Comparison of ENCODE assay signal across 16 mouse cellular contexts in genomic region chr10:75762413-75762812, GRCm38 (mm10). TPM values are rescaled to one million over a fixed set of nuclear protein-coding genes. Genes with fewer than 3 reads are reported as not detected.
A peak's percentile ranks its signal among the peaks of the same experiment; 100 is the strongest.
DNase-seq lines count a peak whose midpoint lies in the region; ATAC-seq lines count a peak whose summit lies in the region.
"Had no signal": no experiment of that assay in that cellular context is flagged by ENCODE, and none has a peak within 500 bp of the region (broad histone marks: within the 10 kb centered on the region; RNA-seq: fewer than 3 reads in every experiment).

No protein-coding gene starts in this region.

- intact Hi-C loops in heart, postnatal 14 days (cut with DNase I) = no loop called here

- H3K36me3 ChIP-seq in intestine, embryonic 16.5 days (ENCODE audit: control insufficient read depth, insufficient read depth, low read length) = peaks cover 3% of the 10 kb centered on the region
- peaks cover 4% of the 10 kb centered on the region; the same call in 1 of the 2 replicates for H3K36me3 ChIP-seq in intestine, embryonic 15.5 days
- H3K36me3 ChIP-seq in limb, embryonic 13.5 days = peaks cover 26% of the 10 kb centered on the region
- 0 out of 2 replicates have a peak, but pooled peaks cover 3% of the 10 kb centered on the region for H3K36me3 ChIP-seq in midbrain, embryonic 14.5 days (ENCODE audit: control insufficient read depth, insufficient read depth, low read length)

- H3K4me3 ChIP-seq in intestine, embryonic 16.5 days (ENCODE audit: low read length) = no peak overlapping the region
- no peak overlapping the region for H3K4me3 ChIP-seq in intestine, embryonic 15.5 days (replicated peaks)
- no peak overlapping the region for H3K4me3 ChIP-seq in limb, embryonic 13.5 days
- no peak overlapping the region for H3K4me3 ChIP-seq in midbrain, embryonic 14.5 days (replicated peaks; ENCODE audit: low read depth, low read length)

- no peaks in the 10 kb centered on the region for H3K9me3 ChIP-seq in intestine, embryonic 16.5 days (ENCODE audit: control insufficient read depth, low read length)
- H3K9me3 ChIP-seq in intestine, embryonic 15.5 days = no peaks in the 10 kb centered on the region
- H3K9me3 ChIP-seq in limb, embryonic 13.5 days = no peaks in the 10 kb centered on the region
- no peaks in the 10 kb centered on the region for H3K9me3 ChIP-seq in midbrain, embryonic 14.5 days (ENCODE audit: control insufficient read depth, low read length)

- H3K4me1 ChIP-seq in intestine, embryonic 16.5 days (ENCODE audit: control insufficient read depth, insufficient read depth, low read length) = peaks cover 10% of the 10 kb centered on the region
- H3K4me1 ChIP-seq in intestine, embryonic 15.5 days (replicated peaks) = peaks cover 7% of the 10 kb centered on the region
- peaks cover 15% of the 10 kb centered on the region for H3K4me1 ChIP-seq in limb, embryonic 13.5 days
- peaks cover 10% of the 10 kb centered on the region for H3K4me1 ChIP-seq in midbrain, embryonic 14.5 days (ENCODE audit: control insufficient read depth, insufficient read depth, low read length)

- no peak for ATAC-seq in intestine, embryonic 16.5 days
- no peak for ATAC-seq in intestine, embryonic 15.5 days
- ATAC-seq in limb, embryonic 13.5 days (ENCODE audit: low FRiP score, low read depth) = no peak
- ATAC-seq in midbrain, embryonic 14.5 days (ENCODE audit: low FRiP score, low TSS enrichment) = no peak
- no peak for ATAC-seq in megakaryocyte, adult 5-6 weeks (ENCODE audit: poor library complexity, severe bottlenecking)
- ATAC-seq: inflammation-experienced regulatory T-cells, adult 6 months had no signal

- no peaks in the 10 kb centered on the region for H3K27me3 ChIP-seq in intestine, embryonic 16.5 days (replicated peaks; ENCODE audit: control insufficient read depth, insufficient read depth, low read length)
- H3K27me3 ChIP-seq in intestine, embryonic 15.5 days (replicated peaks) = no peaks in the 10 kb centered on the region
- H3K27me3 ChIP-seq in limb, embryonic 13.5 days = no peaks in the 10 kb centered on the region
- H3K27me3 ChIP-seq in midbrain, embryonic 14.5 days (ENCODE audit: control insufficient read depth, insufficient read depth, low read length) = no peaks in the 10 kb centered on the region

- H3K9ac ChIP-seq in intestine, embryonic 16.5 days (ENCODE audit: low read depth, low read length) = 0 out of 2 replicates have a peak overlapping the region, but pooled peaks have one; percentile 9
- H3K9ac ChIP-seq in intestine, embryonic 15.5 days = no peak overlapping the region
- no peak overlapping the region for H3K9ac ChIP-seq in limb, embryonic 13.5 days
- H3K9ac ChIP-seq in midbrain, embryonic 14.5 days (replicated peaks; ENCODE audit: low read length) = peak overlapping the region; percentile 26; the same call in 1 of the 2 replicates

- H3K27ac ChIP-seq in intestine, embryonic 16.5 days (ENCODE audit: low read length) = no peak overlapping the region
- no peak overlapping the region for H3K27ac ChIP-seq in intestine, embryonic 15.5 days
- H3K27ac ChIP-seq in limb, embryonic 13.5 days = no peak overlapping the region
- H3K27ac ChIP-seq in midbrain, embryonic 14.5 days (replicated peaks; ENCODE audit: low read depth, low read length) = no peak overlapping the region

- no peak overlapping the region for H3K4me2 ChIP-seq in intestine, embryonic 16.5 days (ENCODE audit: low read depth, low read length)
- no peak overlapping the region for H3K4me2 ChIP-seq in intestine, embryonic 15.5 days (replicated peaks)
- H3K4me2 ChIP-seq in limb, embryonic 13.5 days (replicated peaks) = peak overlapping the region; percentile 45; the same call in 1 of the 2 replicates
- H3K4me2 ChIP-seq in midbrain, embryonic 14.5 days (ENCODE audit: low read length) = peak overlapping the region; percentile 87; the same call in 1 of the 2 replicates

- 93% methylated on average over 3 of the region's 3 CpGs for WGBS in intestine, embryonic 16.5 days
- 87% methylated on average over 3 of the region's 3 CpGs for WGBS in intestine, embryonic 15.5 days
- WGBS in limb, embryonic 13.5 days = 87% methylated on average over 3 of the region's 3 CpGs
- WGBS in midbrain, embryonic 14.5 days = over 99% methylated on average over 3 of the region's 3 CpGs

- peak; percentile 51 for DNase-seq in c-Kit-positive CD71-positive TER-119-negative erythroid progenitor cells, embryonic 14.5 days (ENCODE audit: low read depth)
- DNase-seq in midbrain, embryonic 14.5 days = no peak
- DNase-seq in adrenal gland, adult 8-10 months = no peak
- no peak for DNase-seq in heart, postnatal 14 days
- DNase-seq: cerebellum, adult 2 months; layer of hippocampus, adult 9-11 months; right cerebral cortex, postnatal 4 days; thymus, adult 18-20 months had no signal

RNA-seq across cellular contexts. Expression of gene Cabin1, which starts 1.7 kb away (rescaled TPM):
- 26.4 and 27.1 TPM in 2 replicates for polyA plus RNA-seq in intestine, embryonic 16.5 days (2015; fragmentation: Nextera tagmentation; extraction: Ambion mirVana)
- 29.0 and 32.6 TPM in 2 replicates for polyA plus RNA-seq in intestine, embryonic 15.5 days (2015; fragmentation: Nextera tagmentation; extraction: Ambion mirVana)
- polyA plus RNA-seq in limb, embryonic 13.5 days (2015; fragmentation: Nextera tagmentation; extraction: Ambion mirVana) = 30.9 and 32.5 TPM in 2 replicates
- 47.2 and 54.5 TPM in 2 replicates for polyA plus RNA-seq in midbrain, embryonic 14.5 days (2014; fragmentation: Nextera tagmentation; extraction: Ambion mirVana)
- total RNA-seq in adrenal gland, adult 8-10 months (2022) = 10 to 100 TPM; 35.7 to 69.0 (median 43.8) TPM
- total RNA-seq in megakaryocyte, adult 5-6 weeks (2015) = 23.7 and 24.0 TPM in 2 replicates
- 19.4 and 20.7 TPM in 2 replicates for total RNA-seq in megakaryocyte, adult 5-6 weeks (2017)
- 10 to 100 TPM; 23.0 to 24.8 TPM for total RNA-seq in heart, postnatal 14 days (2021)

RNA-seq across cellular contexts. Expression of gene Ddt, which starts 10.8 kb away (rescaled TPM):
- 82.0 and 92.1 TPM in 2 replicates for polyA plus RNA-seq in intestine, embryonic 16.5 days (2015; fragmentation: Nextera tagmentation; extraction: Ambion mirVana)
- polyA plus RNA-seq in intestine, embryonic 15.5 days (2015; fragmentation: Nextera tagmentation; extraction: Ambion mirVana) = 74.7 and 76.1 TPM in 2 replicates
- polyA plus RNA-seq in limb, embryonic 13.5 days (2015; fragmentation: Nextera tagmentation; extraction: Ambion mirVana) = 92.4 and 95.9 TPM in 2 replicates
- polyA plus RNA-seq in midbrain, embryonic 14.5 days (2014; fragmentation: Nextera tagmentation; extraction: Ambion mirVana) = 75.9 and 94.5 TPM in 2 replicates
- total RNA-seq in adrenal gland, adult 8-10 months (2022) = 100 to 1,000 TPM in 2 of 4 experiments, 10 to 100 TPM in 2; 85.8 to 143 (median 110) TPM
- total RNA-seq in megakaryocyte, adult 5-6 weeks (2015) = 30.0 and 31.4 TPM in 2 replicates
- total RNA-seq in megakaryocyte, adult 5-6 weeks (2017) = 24.7 and 28.4 TPM in 2 replicates
- total RNA-seq in heart, postnatal 14 days (2021) = 10 to 100 TPM; 44.8 to 61.1 TPM

RNA-seq across cellular contexts. Expression of gene Gm20441, which starts 18.3 kb away (rescaled TPM):
- polyA plus RNA-seq in intestine, embryonic 16.5 days (2015; fragmentation: Nextera tagmentation; extraction: Ambion mirVana) = not detected in 2 replicates
- polyA plus RNA-seq in intestine, embryonic 15.5 days (2015; fragmentation: Nextera tagmentation; extraction: Ambion mirVana) = 0.96 TPM in 1 of 2 replicates, not detected in the other
- polyA plus RNA-seq in limb, embryonic 13.5 days (2015; fragmentation: Nextera tagmentation; extraction: Ambion mirVana) = 0.86 TPM in 1 of 2 replicates, not detected in the other
- polyA plus RNA-seq in midbrain, embryonic 14.5 days (2014; fragmentation: Nextera tagmentation; extraction: Ambion mirVana) = not detected in 2 replicates
- total RNA-seq in adrenal gland, adult 8-10 months (2022) = not detected
- not detected in 2 replicates for total RNA-seq in megakaryocyte, adult 5-6 weeks (2015)
- not detected in 2 replicates for total RNA-seq in megakaryocyte, adult 5-6 weeks (2017)
- not detected for total RNA-seq in heart, postnatal 14 days (2021)
- total RNA-seq: gastrocnemius, postnatal 4 days had no signal
- polyA plus RNA-seq: cerebellum, adult 2 months; embryonic facial prominence, embryonic 14.5 days; inflammation-experienced regulatory T-cells, adult 6 months; neural tube, embryonic 11.5 days had no signal

RNA-seq across cellular contexts. Expression of gene Gstt3, which starts 18.8 kb away (rescaled TPM):
- polyA plus RNA-seq in intestine, embryonic 16.5 days (2015; fragmentation: Nextera tagmentation; extraction: Ambion mirVana) = 49.1 and 53.1 TPM in 2 replicates
- 38.7 and 40.3 TPM in 2 replicates for polyA plus RNA-seq in intestine, embryonic 15.5 days (2015; fragmentation: Nextera tagmentation; extraction: Ambion mirVana)
- 19.6 and 21.5 TPM in 2 replicates for polyA plus RNA-seq in limb, embryonic 13.5 days (2015; fragmentation: Nextera tagmentation; extraction: Ambion mirVana)
- 0.23 and 1.1 TPM in 2 replicates for polyA plus RNA-seq in midbrain, embryonic 14.5 days (2014; fragmentation: Nextera tagmentation; extraction: Ambion mirVana)
- 10 to 100 TPM; 28.7 to 37.8 (median 34.4) TPM for total RNA-seq in adrenal gland, adult 8-10 months (2022)
- 1.4 and 2.7 TPM in 2 replicates for total RNA-seq in megakaryocyte, adult 5-6 weeks (2015)
- 1.5 and 1.6 TPM in 2 replicates for total RNA-seq in megakaryocyte, adult 5-6 weeks (2017)
- 1 to 10 TPM; 1.8 to 4.3 TPM for total RNA-seq in heart, postnatal 14 days (2021)

RNA-seq across cellular contexts. Expression of gene Gstt1, which starts 36.0 kb away (rescaled TPM):
- 16.4 and 19.2 TPM in 2 replicates for polyA plus RNA-seq in intestine, embryonic 16.5 days (2015; fragmentation: Nextera tagmentation; extraction: Ambion mirVana)
- 15.0 and 16.6 TPM in 2 replicates for polyA plus RNA-seq in intestine, embryonic 15.5 days (2015; fragmentation: Nextera tagmentation; extraction: Ambion mirVana)
- 14.9 and 16.3 TPM in 2 replicates for polyA plus RNA-seq in limb, embryonic 13.5 days (2015; fragmentation: Nextera tagmentation; extraction: Ambion mirVana)
- polyA plus RNA-seq in midbrain, embryonic 14.5 days (2014; fragmentation: Nextera tagmentation; extraction: Ambion mirVana) = 9.8 and 12.4 TPM in 2 replicates
- total RNA-seq in adrenal gland, adult 8-10 months (2022) = 10 to 100 TPM; 49.4 to 80.4 (median 66.3) TPM
- total RNA-seq in megakaryocyte, adult 5-6 weeks (2015) = 0.78 TPM in 1 of 2 replicates, not detected in the other
- total RNA-seq in megakaryocyte, adult 5-6 weeks (2017) = not detected in 2 replicates
- total RNA-seq in heart, postnatal 14 days (2021) = 1 to 10 TPM; 7.0 to 9.1 TPM

Comparison
In these comparisons a context has a peak if more than half of its experiments do, and no peak if none do; other contexts are left out.
1. H3K9ac ChIP-seq: peak in intestine, embryonic 16.5 days (single experiment) and midbrain, embryonic 14.5 days (single experiment); none in intestine, embryonic 15.5 days (single experiment) and limb, embryonic 13.5 days (single experiment).
2. H3K4me2 ChIP-seq: peak in limb, embryonic 13.5 days (single experiment) and midbrain, embryonic 14.5 days (single experiment); none in intestine, embryonic 16.5 days (single experiment) and intestine, embryonic 15.5 days (single experiment).